Mouse (Mus musculus): ENCODE results near the gene Scrn2. TPM values are rescaled to one million over a fixed set of nuclear protein-coding genes. Genes with fewer than 3 reads are reported as not detected.

Gene Scrn2
- 3.0 and 6.7 TPM in 2 replicates for polyA plus RNA-seq (2011; ENCODE audit: insufficient read depth, insufficient read length, low replicate concordance, missing spikeins)

- Histone ChIP-seq H3K4me1 (ENCODE audit: control insufficient read depth, insufficient read depth, low read length) (peaks cover 2% of the 10 kb centered on the region; the same call in 1 of the 2 replicates), H3K4me3 (replicated peaks; ENCODE audit: control insufficient read depth, low read depth, low read length) (peak within 1 kb of the TSS; percentile 67), H3K27ac (ENCODE audit: control insufficient read depth, insufficient read depth, low read depth, low read length, poor library complexity) (no peak within 1 kb of the TSS; the same call in 1 of the 2 replicates)
- under 1% methylated on average over 25 of the region's 25 CpGs for WGBS
- TF ChIP-seq CTCF (IDR thresholded peaks at IDR 0.05; ENCODE audit: control insufficient read depth, insufficient read depth, low read length) (peak; percentile 84), POLR2A (IDR thresholded peaks at IDR 0.05; ENCODE audit: borderline replicate concordance, control insufficient read depth, low read depth, low read length) (no peak)
Measured at GRCm38 (mm10) chr11:97029686-97030417, at the start of gene Scrn2. TSS of gene Scrn2 (plus strand) at chr11:97029938.

- WGBS = 83% methylated on average over 5 of the region's 5 CpGs
- no peak for TF ChIP-seq POLR2A (IDR thresholded peaks at IDR 0.05; ENCODE audit: borderline replicate concordance, control insufficient read depth, low read depth, low read length)
- no peak for TF ChIP-seq CTCF (IDR thresholded peaks at IDR 0.05; ENCODE audit: control insufficient read depth, insufficient read depth, low read length)
- no peak overlapping the region for H3K4me3 ChIP-seq (replicated peaks; ENCODE audit: control insufficient read depth, low read depth, low read length)
- no peak overlapping the region for H3K27ac ChIP-seq (ENCODE audit: control insufficient read depth, insufficient read depth, low read depth, low read length, poor library complexity)
- H3K4me1 ChIP-seq (ENCODE audit: control insufficient read depth, insufficient read depth, low read length) = peaks cover 5% of the 10 kb centered on the region
Measured at GRCm38 (mm10) chr11:96980021-96980420, 49.7 kb upstream of the Scrn2 start.

- Histone ChIP-seq H3K4me1 (ENCODE audit: control insufficient read depth, insufficient read depth, low read length) (peaks cover 2% of the 10 kb centered on the region; the same call in 1 of the 2 replicates), H3K27ac (ENCODE audit: control insufficient read depth, insufficient read depth, low read depth, low read length, poor library complexity) (no peak overlapping the region), H3K4me3 (replicated peaks; ENCODE audit: control insufficient read depth, low read depth, low read length) (no peak overlapping the region)
- TF ChIP-seq POLR2A (IDR thresholded peaks at IDR 0.05; ENCODE audit: borderline replicate concordance, control insufficient read depth, low read depth, low read length) (no peak), CTCF (IDR thresholded peaks at IDR 0.05; ENCODE audit: control insufficient read depth, insufficient read depth, low read length) (no peak)
- WGBS = 85% methylated on average over 15 of the region's 15 CpGs
Measured at GRCm38 (mm10) chr11:96981461-96981860, 48.3 kb upstream of the Scrn2 start.

- Histone ChIP-seq H3K27ac (ENCODE audit: control insufficient read depth, insufficient read depth, low read depth, low read length, poor library complexity) (no peak overlapping the region), H3K4me3 (replicated peaks; ENCODE audit: control insufficient read depth, low read depth, low read length) (no peak overlapping the region), H3K4me1 (ENCODE audit: control insufficient read depth, insufficient read depth, low read length) (peaks cover 2% of the 10 kb centered on the region; the same call in 1 of the 2 replicates)
- WGBS = 5% methylated on average over 7 of the region's 7 CpGs
- peak; percentile 95 for TF ChIP-seq CTCF (IDR thresholded peaks at IDR 0.05; ENCODE audit: control insufficient read depth, insufficient read depth, low read length)
- no peak for TF ChIP-seq POLR2A (IDR thresholded peaks at IDR 0.05; ENCODE audit: borderline replicate concordance, control insufficient read depth, low read depth, low read length)
Measured at GRCm38 (mm10) chr11:96982355-96982754, 47.4 kb upstream of the Scrn2 start.

GRCm38 (mm10) chr11:96982859-96983258, 46.9 kb upstream of the Scrn2 start, which contains the start of gene Sp2:
TSS of gene Sp2 (minus strand) at chr11:96982959.
- TF ChIP-seq POLR2A (IDR thresholded peaks at IDR 0.05; ENCODE audit: borderline replicate concordance, control insufficient read depth, low read depth, low read length) = no peak
- no peak for TF ChIP-seq CTCF (IDR thresholded peaks at IDR 0.05; ENCODE audit: control insufficient read depth, insufficient read depth, low read length)
- H3K4me3 ChIP-seq (replicated peaks; ENCODE audit: control insufficient read depth, low read depth, low read length) = no peak within 1 kb of the TSS
- no peak within 1 kb of the TSS for H3K27ac ChIP-seq (ENCODE audit: control insufficient read depth, insufficient read depth, low read depth, low read length, poor library complexity)
- peaks cover 2% of the 10 kb centered on the region; the same call in 1 of the 2 replicates for H3K4me1 ChIP-seq (ENCODE audit: control insufficient read depth, insufficient read depth, low read length)
- WGBS = 76% methylated on average over 7 of the region's 7 CpGs

- 80% methylated on average over 4 of the region's 4 CpGs for WGBS
- TF ChIP-seq CTCF (IDR thresholded peaks at IDR 0.05; ENCODE audit: control insufficient read depth, insufficient read depth, low read length) (no peak), POLR2A (IDR thresholded peaks at IDR 0.05; ENCODE audit: borderline replicate concordance, control insufficient read depth, low read depth, low read length) (no peak)
- no peak overlapping the region for H3K27ac ChIP-seq (ENCODE audit: control insufficient read depth, insufficient read depth, low read depth, low read length, poor library complexity)
Measured at GRCm38 (mm10) chr11:96984903-96985302, 44.8 kb upstream of the Scrn2 start.

GRCm38 (mm10) chr11:96986463-96986862, 43.3 kb upstream of the Scrn2 start:
- no peak for TF ChIP-seq POLR2A (IDR thresholded peaks at IDR 0.05; ENCODE audit: borderline replicate concordance, control insufficient read depth, low read depth, low read length)
- TF ChIP-seq CTCF (IDR thresholded peaks at IDR 0.05; ENCODE audit: control insufficient read depth, insufficient read depth, low read length) = no peak
- Histone ChIP-seq H3K27ac (ENCODE audit: control insufficient read depth, insufficient read depth, low read depth, low read length, poor library complexity) (no peak overlapping the region), H3K4me1 (ENCODE audit: control insufficient read depth, insufficient read depth, low read length) (no peaks in the 10 kb centered on the region), H3K4me3 (replicated peaks; ENCODE audit: control insufficient read depth, low read depth, low read length) (no peak overlapping the region)
- 49% methylated on average over 3 of the region's 3 CpGs for WGBS

More at GRCm38 (mm10) chr11:96984903-96985302, 44.8 kb upstream of the Scrn2 start:
- no peak overlapping the region for H3K4me3 ChIP-seq (replicated peaks; ENCODE audit: control insufficient read depth, low read depth, low read length)
- no peaks in the 10 kb centered on the region for H3K4me1 ChIP-seq (ENCODE audit: control insufficient read depth, insufficient read depth, low read length)

GRCm38 (mm10) chr11:96987873-96988655, 41.7 kb upstream of the Scrn2 start:
- Histone ChIP-seq H3K27ac (ENCODE audit: control insufficient read depth, insufficient read depth, low read depth, low read length, poor library complexity) (peak overlapping the region; percentile 51), H3K4me3 (replicated peaks; ENCODE audit: control insufficient read depth, low read depth, low read length) (peak overlapping the region; percentile 61), H3K4me1 (ENCODE audit: control insufficient read depth, insufficient read depth, low read length) (no peaks in the 10 kb centered on the region)
- TF ChIP-seq POLR2A (IDR thresholded peaks at IDR 0.05; ENCODE audit: borderline replicate concordance, control insufficient read depth, low read depth, low read length) = 0 out of 2 replicates have a peak, but pooled peaks have one; percentile 26
- no peak; the same call in 1 of the 2 replicates for TF ChIP-seq CTCF (IDR thresholded peaks at IDR 0.05; ENCODE audit: control insufficient read depth, insufficient read depth, low read length)
- WGBS = 3% methylated on average over 31 of the region's 31 CpGs

Data from bone marrow, adult 2 months (tissue).